Mouse (Mus musculus): ENCODE data around the gene Pgbd1. TPM values are rescaled to one million over a fixed set of nuclear protein-coding genes. Genes with fewer than 3 reads are reported as not detected.
"Not testable (repeated sequence)": the region's sequence is repeated elsewhere in the genome, so short reads cannot be mapped to it uniquely, and the experiment has no call there.

Gene Pgbd1
- total RNA-seq (2021) = 1 to 10 TPM; 1.1 to 1.6 TPM
- long read RNA-seq, partial matches to known transcripts = 0 of 3 reads
- long read RNA-seq, other reads (novel, unspliced or antisense) = 1 of 3 reads

- DNase-seq (ENCODE audit: low spot score in 2 of 2) = peak; percentile 48 to 75
These were observed at the start of gene Pgbd1 for GRCm38 (mm10) chr13:21440503-21441206. Pgbd1 (minus strand) TSS chr13:21441058.

DNA sequence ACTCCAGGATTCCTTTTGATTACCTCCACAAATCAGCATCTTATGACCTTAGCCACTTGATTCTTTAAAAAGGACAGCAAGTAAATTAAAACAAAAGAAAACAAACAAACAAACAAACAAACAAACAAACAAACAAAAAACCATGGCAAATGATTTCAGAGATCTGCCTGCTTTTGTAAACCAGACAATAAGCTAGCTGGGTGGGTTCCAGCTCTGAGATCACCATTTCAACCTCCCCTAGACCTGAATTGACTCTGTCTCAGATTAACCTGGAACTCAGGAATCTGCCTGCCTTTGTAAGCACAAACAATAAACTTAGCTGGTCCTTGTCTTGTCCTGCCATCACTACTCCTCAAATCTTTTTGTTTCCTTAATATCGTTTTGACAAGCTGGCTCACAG, 46.0 kb upstream of the Pgbd1 start:
- no peak for DNase-seq (ENCODE audit: low spot score in 2 of 2)

DNA sequence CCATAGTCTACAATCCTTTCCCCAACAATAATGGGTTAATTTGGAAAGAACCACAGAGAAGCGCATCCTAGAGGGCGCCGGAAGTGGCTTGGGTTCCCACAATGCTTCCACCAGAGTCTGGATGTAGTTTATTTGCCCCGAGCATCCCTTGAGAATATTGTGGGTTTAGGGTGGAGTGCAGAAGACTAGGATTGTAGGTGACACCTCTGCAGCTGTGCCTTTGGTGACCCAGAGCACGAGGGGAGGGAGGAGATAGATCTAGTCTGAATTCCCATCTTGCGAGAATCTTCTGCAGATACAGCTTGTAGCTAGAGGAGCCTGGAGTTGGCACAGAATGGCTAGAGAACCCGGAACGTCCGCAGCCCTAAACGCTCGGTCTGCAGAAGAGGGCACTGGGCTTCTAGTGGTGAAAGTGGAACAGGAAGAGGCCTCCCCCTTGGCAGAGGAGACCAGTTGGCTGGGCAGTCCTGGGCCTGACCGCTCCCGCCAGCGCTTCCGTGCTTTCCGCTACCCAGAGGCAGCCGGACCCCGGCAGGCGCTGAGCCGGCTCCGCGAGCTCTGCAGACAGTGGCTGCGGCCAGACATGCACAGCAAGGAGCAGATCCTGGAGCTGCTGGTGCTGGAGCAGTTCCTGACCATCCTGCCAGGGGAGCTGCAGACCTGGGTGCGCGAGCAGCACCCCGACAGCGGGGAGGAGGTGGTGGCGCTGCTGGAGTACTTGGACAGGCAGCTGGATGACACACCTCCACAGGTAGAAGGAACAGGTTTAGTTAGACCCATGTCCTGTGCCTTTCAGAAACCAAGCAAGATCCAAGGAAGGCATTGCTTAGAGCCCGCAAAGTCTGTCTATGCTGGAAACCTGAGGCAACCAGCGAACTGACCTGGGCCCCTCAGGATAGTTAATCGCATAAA, 38.2 kb upstream of the Pgbd1 start, which contains the start of the genes Zkscan4 and Gm10065:
Gene Zkscan4, plus strand, starts transcription at position 149 of the 912 bp plus-strand sequence.
Gene Gm10065, minus strand, starts transcription at position 683 of the 912 bp plus-strand sequence.
- peak; percentile 67 to 90 for DNase-seq (ENCODE audit: low spot score in 2 of 2)

DNA sequence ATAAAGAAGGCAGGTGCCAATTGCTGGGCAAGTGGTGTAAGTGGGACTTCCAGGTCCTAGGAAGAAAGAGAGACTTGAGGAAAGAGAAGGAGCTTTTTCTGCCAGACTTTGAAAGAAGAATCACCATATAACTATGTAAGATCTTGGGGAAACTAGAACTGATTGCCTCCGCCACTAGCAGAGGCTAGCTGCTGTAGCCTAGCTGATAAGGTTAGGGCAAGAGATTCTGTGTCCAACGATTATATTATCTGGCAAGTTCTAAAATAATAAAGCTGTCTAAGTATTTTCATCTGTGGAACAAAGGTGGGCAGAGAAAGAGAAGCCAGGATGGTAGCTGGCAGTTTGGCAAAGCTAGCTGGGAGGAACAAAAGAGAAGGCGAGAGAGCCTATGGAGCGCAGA, 31.6 kb upstream of the Pgbd1 start:
- DNase-seq (ENCODE audit: low spot score in 2 of 2) = no peak

DNA sequence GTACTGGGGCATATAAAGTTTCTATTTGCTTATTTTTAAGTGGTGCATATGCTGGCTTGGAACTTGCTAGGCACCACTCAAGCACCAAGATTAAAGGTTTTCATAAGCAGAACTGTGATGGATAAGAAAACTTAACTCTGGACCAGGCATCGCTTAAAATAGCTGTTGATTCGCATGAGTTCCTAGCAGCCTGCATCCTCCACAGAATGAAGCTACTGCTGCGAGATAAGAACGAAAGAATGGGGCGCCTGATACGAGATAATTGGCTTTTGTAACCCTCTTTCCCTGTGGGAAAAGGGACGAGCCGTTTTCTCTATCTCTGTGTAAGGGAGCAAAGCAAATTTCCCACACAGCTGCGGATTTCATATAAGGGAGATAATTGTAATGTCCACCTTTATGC, 28.2 kb upstream of the Pgbd1 start:
- DNase-seq (ENCODE audit: low spot score in 2 of 2) = no peak

GRCm38 (mm10) chr13:21468061-21469019, 27.5 kb upstream of the Pgbd1 start, which contains the start of gene Nkapl:
Nkapl (minus strand) TSS chr13:21468509.
- DNase-seq (ENCODE audit: low spot score in 2 of 2) = peak; percentile 51 to 81

GRCm38 (mm10) chr13:21467336-21467735, 26.5 kb upstream of the Pgbd1 start:
- no peak for DNase-seq (ENCODE audit: low spot score in 2 of 2)

GRCm38 (mm10) chr13:21462516-21462915, 21.7 kb upstream of the Pgbd1 start:
- DNase-seq (ENCODE audit: low spot score in 2 of 2) = not testable (repeated sequence)

GRCm38 (mm10) chr13:21456347-21456746, 15.5 kb upstream of the Pgbd1 start:
- no peak for DNase-seq (ENCODE audit: low spot score in 2 of 2)

DNA sequence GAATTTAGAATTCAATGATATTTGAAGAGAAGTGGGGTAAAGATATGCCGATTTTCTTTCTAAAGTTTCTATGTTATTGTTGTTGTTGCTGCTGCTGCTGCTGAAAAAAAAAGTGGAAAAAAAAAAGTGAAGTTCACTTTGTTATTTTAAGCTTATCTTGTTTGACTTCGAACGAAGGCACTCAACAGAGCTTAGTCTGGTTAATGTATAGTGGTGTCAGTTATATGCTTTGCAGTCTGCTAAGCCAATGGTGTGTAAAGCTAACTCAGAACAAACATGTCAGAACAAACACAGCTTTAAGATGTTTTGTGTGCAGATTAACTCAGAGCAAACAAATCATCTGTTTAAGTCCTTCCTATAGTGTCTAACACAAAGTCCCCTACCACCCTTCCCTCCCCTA, 13.3 kb upstream of the Pgbd1 start:
- no peak for DNase-seq (ENCODE audit: low spot score in 2 of 2)

DNA sequence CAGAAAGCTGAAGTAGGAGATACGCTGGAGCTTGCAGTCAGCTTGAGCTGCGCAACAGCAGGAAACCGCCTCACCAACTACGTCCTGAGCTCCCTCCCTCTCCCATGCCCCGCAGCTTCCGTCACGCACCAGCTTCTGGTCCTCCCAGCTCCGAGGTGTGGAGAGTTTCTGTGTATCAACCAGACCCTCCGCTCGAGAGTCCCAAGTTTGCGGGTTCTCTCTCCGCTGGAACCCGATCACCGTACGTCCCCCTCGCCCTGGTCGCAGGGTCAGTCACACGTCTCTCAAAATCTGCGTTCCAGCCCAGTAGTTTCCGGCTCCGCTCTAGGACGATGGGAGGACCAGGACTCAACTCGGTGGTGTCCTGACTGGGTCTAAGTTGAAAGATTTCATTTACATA, 12.6 kb upstream of the Pgbd1 start, which contains the start of gene Zscan26:
Gene Zscan26, minus strand, starts transcription at position 282 of the 400 bp plus-strand sequence.
- DNase-seq (ENCODE audit: low spot score in 2 of 2) = peak; percentile 78 to 91

- DNase-seq (ENCODE audit: low spot score in 2 of 2) = no peak
These were observed 12.2 kb upstream of the Pgbd1 start for GRCm38 (mm10) chr13:21453042-21453441.

DNA sequence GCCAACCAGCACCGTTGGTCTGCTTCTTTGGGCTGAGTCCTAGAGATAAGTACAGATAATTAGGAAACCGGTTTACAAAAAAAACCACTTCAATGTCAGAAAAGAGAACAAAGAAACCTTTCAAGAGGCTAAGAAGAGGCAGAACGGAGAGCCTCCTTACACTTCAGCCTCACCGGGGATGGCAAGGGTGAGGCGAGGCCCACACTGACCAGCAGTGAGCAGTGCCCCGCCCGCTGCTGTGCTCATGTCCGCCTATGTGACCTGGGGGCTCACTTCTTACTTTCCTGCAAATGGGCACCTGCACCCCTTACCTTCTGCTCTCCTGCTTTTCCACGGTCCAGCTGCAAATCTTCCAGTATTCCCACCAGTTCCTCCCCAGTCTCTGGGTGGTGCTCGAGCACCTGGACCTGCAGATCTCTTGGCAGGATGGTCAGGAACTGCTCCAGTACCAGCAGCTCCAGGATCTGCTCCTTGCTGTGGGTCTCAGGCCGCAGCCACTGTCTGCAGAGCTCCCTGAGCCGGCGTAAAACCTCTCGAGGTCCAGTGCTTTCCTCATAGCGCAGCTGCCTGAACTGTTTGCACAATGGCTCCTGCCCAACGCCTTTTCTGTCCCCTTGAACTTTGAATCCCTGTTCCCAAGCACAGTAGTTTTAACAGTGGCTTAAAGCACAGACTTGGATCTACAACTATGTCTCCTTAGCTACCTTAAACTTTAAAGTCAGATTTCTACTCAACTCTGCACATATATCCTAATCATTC, 7.2 kb upstream of the Pgbd1 start:
- DNase-seq (ENCODE audit: low spot score in 2 of 2) = no peak

DNA sequence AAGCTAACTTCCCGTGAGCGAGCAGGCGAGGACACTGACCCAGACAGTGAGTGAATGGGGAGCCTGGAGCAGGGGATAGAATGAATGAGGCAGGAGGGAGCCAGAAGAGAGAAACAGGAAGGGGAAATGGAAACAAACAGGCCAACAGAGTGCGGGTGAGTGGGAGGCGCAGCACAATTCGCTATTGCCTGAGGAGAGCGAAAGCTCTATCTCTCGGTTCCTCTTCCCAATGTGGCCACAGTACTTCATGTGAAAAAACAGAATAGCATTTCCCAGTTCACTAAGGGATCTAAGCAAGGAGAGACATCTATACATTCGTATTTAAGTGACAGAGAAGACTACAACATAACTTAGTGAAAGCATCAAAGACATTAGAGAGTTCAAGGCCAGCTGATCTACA, 5.9 kb upstream of the Pgbd1 start:
- DNase-seq (ENCODE audit: low spot score in 2 of 2) = no peak

- no peak for DNase-seq (ENCODE audit: low spot score in 2 of 2)
These were observed 332 bp upstream of the Pgbd1 start for GRCm38 (mm10) chr13:21441207-21441572.

- no peak for DNase-seq (ENCODE audit: low spot score in 2 of 2)
These were observed 5.4 kb downstream of the Pgbd1 start for GRCm38 (mm10) chr13:21435476-21435875.

DNA sequence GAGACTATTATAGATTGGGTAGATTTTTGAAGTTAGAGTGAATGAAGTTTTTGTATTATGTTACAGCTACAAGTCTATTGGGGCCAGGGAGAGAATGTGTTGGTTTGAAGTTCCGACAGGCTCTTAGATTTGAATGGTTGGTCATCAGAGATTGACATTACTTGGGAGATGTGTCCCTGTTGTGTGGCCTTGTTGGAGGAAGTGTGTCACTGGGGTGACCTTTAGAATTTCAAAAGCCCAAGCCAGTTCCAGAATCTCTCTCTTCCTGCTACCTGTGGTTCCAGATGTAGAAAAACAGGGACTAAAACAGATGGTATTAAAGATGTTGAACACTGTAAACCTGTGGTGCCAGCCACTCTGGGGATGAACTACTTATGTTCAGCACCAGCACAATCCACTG, 13.2 kb downstream of the Pgbd1 start:
- DNase-seq (ENCODE audit: low spot score in 2 of 2) = no peak

DNA sequence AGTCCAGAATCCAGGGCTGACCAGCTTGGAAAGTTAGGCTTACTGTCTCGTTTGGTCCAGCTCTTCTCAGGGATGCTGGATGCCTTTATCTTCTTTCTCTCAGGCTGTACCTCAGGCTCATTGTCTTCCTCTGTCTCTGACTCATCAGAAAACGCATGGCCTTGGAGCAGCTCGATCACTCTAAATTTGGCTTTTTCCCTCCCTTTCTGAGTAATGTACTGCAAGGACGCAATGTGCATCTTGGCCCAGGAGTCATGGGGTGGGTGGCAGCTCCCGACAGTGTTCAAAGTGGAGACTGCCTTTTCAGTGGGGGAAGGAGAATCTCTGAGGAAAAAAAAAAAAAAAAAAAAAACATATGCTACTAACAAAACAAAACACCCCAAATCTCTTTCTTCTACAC, 17.6 kb downstream of the Pgbd1 start:
- DNase-seq (ENCODE audit: low spot score in 2 of 2) = no peak

DNA sequence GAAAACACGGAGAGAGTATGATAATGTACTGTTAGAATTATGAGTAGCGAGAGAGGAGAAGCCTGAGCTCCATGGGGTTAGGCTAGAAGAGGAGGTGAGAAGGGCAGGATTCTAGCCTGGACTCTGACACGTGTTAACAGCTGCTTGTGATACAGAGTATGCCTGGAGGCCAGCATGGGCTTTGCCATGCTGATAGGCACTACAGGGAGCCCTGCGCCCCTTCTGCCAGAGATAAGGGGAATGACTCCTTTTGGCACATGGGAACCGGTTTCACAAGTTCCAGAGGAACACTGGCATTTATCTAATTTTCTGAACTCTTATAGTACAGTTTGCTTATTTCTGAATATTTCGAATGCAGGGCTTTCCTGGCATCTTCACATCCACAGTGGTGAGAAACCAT, 22.0 kb downstream of the Pgbd1 start:
- DNase-seq (ENCODE audit: low spot score in 2 of 2) = no peak
